In genomic region chr2:149805256-149805655, GRCm38 (mm10) we compare ENCODE assay signal across 29 mouse cellular contexts. TPM values are rescaled to one million over a fixed set of nuclear protein-coding genes. Genes with fewer than 3 reads are reported as not detected.
DNase-seq lines count a peak whose midpoint lies in the region; ATAC-seq and TF ChIP-seq lines count a peak whose summit lies in the region.
"Had no signal": no experiment of that assay in that cellular context is flagged by ENCODE, and none has a peak within 500 bp of the region (broad histone marks: within the 10 kb centered on the region; RNA-seq: fewer than 3 reads in every experiment).

No protein-coding gene starts in this region.

- H3K4me1 ChIP-seq in forebrain, embryonic 11.5 days (replicated peaks; ENCODE audit: control insufficient read depth, insufficient read depth, low read length), result no peaks in the 10 kb centered on the region
- no peaks in the 10 kb centered on the region for H3K4me1 ChIP-seq in forebrain, postnatal 0 days (ENCODE audit: insufficient read depth)
- H3K4me1 ChIP-seq: forebrain, embryonic 10.5 days; hindbrain, embryonic 12.5 days; hindbrain, embryonic 15.5 days had no signal

- H3K9me3 ChIP-seq in forebrain, embryonic 11.5 days (ENCODE audit: control insufficient read depth, low read length), result no peaks in the 10 kb centered on the region
- H3K9me3 ChIP-seq in forebrain, postnatal 0 days (ENCODE audit: low read length), result no peaks in the 10 kb centered on the region
- H3K9me3 ChIP-seq: forebrain, embryonic 10.5 days; hindbrain, embryonic 12.5 days; hindbrain, embryonic 15.5 days had no signal

- H3K9ac ChIP-seq in forebrain, embryonic 11.5 days (ENCODE audit: low read length), result no peak overlapping the region
- no peak overlapping the region for H3K9ac ChIP-seq in forebrain, postnatal 0 days
- H3K9ac ChIP-seq: hindbrain, embryonic 12.5 days; hindbrain, embryonic 15.5 days had no signal

- WGBS in forebrain, embryonic 11.5 days, result 89% methylated on average over 2 of the region's 2 CpGs
- 84% methylated on average over 2 of the region's 2 CpGs for WGBS in forebrain, postnatal 0 days

- no peak overlapping the region for H3K4me2 ChIP-seq in forebrain, embryonic 11.5 days (ENCODE audit: low read depth, low read length, severe bottlenecking)
- H3K4me2 ChIP-seq in forebrain, postnatal 0 days (ENCODE audit: low read depth), result no peak overlapping the region
- H3K4me2 ChIP-seq: heart, embryonic 11.5 days; hindbrain, embryonic 12.5 days; hindbrain, embryonic 15.5 days had no signal

- no peak overlapping the region for H3K4me3 ChIP-seq in forebrain, embryonic 11.5 days (ENCODE audit: low read depth, low read length)
- no peak overlapping the region for H3K4me3 ChIP-seq in forebrain, postnatal 0 days (ENCODE audit: low read depth, low read length)
- H3K4me3 ChIP-seq: forebrain, embryonic 10.5 days; gastrocnemius, adult 2 months; hindbrain, embryonic 12.5 days; hindbrain, embryonic 15.5 days had no signal

- 0 out of 2 replicates have a peak, but pooled peaks have one; percentile 27 for ATAC-seq in forebrain, embryonic 11.5 days (replicated peaks; ENCODE audit: low FRiP score)
- ATAC-seq in forebrain, postnatal 0 days, result no peak
- ATAC-seq: activated CD4-positive, CD25-positive, alpha-beta regulatory T cell, adult 4 months; forebrain, embryonic 14.5 days had no signal

- no peaks in the 10 kb centered on the region for H3K27me3 ChIP-seq in forebrain, embryonic 11.5 days (ENCODE audit: control insufficient read depth, insufficient read depth, low read length)
- no peaks in the 10 kb centered on the region for H3K27me3 ChIP-seq in forebrain, postnatal 0 days (ENCODE audit: insufficient read depth, low read length)
- H3K27me3 ChIP-seq: hindbrain, embryonic 12.5 days; hindbrain, embryonic 15.5 days had no signal

- H3K27ac ChIP-seq in forebrain, embryonic 11.5 days (ENCODE audit: low read depth, low read length), result no peak overlapping the region
- H3K27ac ChIP-seq in forebrain, postnatal 0 days (ENCODE audit: low read depth, low read length), result no peak overlapping the region
- H3K27ac ChIP-seq: forebrain, embryonic 10.5 days; gastrocnemius, adult 2 months; hindbrain, embryonic 12.5 days; hindbrain, embryonic 15.5 days had no signal

- H3K36me3 ChIP-seq in forebrain, embryonic 11.5 days (ENCODE audit: control insufficient read depth, insufficient read depth, low read length), result no peaks in the 10 kb centered on the region
- H3K36me3 ChIP-seq in forebrain, postnatal 0 days (ENCODE audit: insufficient read depth), result no peaks in the 10 kb centered on the region
- H3K36me3 ChIP-seq: forebrain, embryonic 10.5 days; hindbrain, embryonic 12.5 days; hindbrain, embryonic 15.5 days had no signal

- no peak for DNase-seq in forebrain, embryonic 11.5 days (ENCODE audit: low spot score)
- DNase-seq in forebrain, postnatal 0 days, result no peak
- peak; percentile 15 to 68 for DNase-seq in layer of hippocampus, adult 18-20 months (ENCODE audit: low spot score in 2 of 2)
- DNase-seq in layer of hippocampus, postnatal 14 days (ENCODE audit: low spot score in 2 of 2), result no peak
- peak; percentile 8 for DNase-seq in right cerebral cortex, adult 18-20 months
- no peak for DNase-seq in right cerebral cortex, postnatal 36 days (ENCODE audit: low spot score in 2 of 2)
- DNase-seq: adrenal gland, adult 8-10 months; adrenal gland, postnatal 25 days; cerebellum, adult 18-20 months; cerebellum, adult 9-10 months; cerebellum, postnatal 14 days; gastrocnemius, adult 2 months; gastrocnemius, postnatal 14 days; heart, adult 11 months had no signal

- no peak for TF ChIP-seq CTCF in forebrain, postnatal 0 days (IDR thresholded peaks at IDR 0.05; ENCODE audit: low read depth)

RNA-seq across cellular contexts. Expression of gene Syndig1, which starts 23.8 kb away (rescaled TPM):
- polyA plus RNA-seq in forebrain, embryonic 11.5 days (2014; fragmentation: Nextera tagmentation; extraction: Ambion mirVana), result 9.0 and 10.6 TPM in 2 replicates
- total RNA-seq in forebrain, postnatal 0 days (2014; rRNA removed), result 25.1 and 49.2 TPM in 2 replicates
- 29.7 and 32.0 TPM in 2 replicates for polyA plus RNA-seq in forebrain, postnatal 0 days (2015; fragmentation: Nextera tagmentation; extraction: Ambion mirVana)
- 10 to 100 TPM; 31.5 to 37.7 TPM for total RNA-seq in layer of hippocampus, adult 18-20 months (2021)
- 10 to 100 TPM; 47.0 to 50.1 TPM for total RNA-seq in layer of hippocampus, postnatal 14 days (2021)
- total RNA-seq: gastrocnemius, adult 2 months; heart, postnatal 25 days; hematopoietic stem cell, adult 5-6 weeks had no signal

RNA-seq across cellular contexts. Expression of gene C530025M09Rik, which starts 25.8 kb away (rescaled TPM):
- polyA plus RNA-seq in forebrain, embryonic 11.5 days (2014; fragmentation: Nextera tagmentation; extraction: Ambion mirVana), result not detected in 2 replicates
- total RNA-seq in forebrain, postnatal 0 days (2014; rRNA removed), result 0.77 and 1.5 TPM in 2 replicates
- polyA plus RNA-seq in forebrain, postnatal 0 days (2015; fragmentation: Nextera tagmentation; extraction: Ambion mirVana), result 1.1 and 1.2 TPM in 2 replicates
- 1 to 10 TPM in 1 of 2 experiments, under 1 TPM in 1; 0.50 to 1.0 TPM for total RNA-seq in layer of hippocampus, adult 18-20 months (2021)
- 1 to 10 TPM; 1.0 to 1.4 TPM for total RNA-seq in layer of hippocampus, postnatal 14 days (2021)
- total RNA-seq: adrenal gland, adult 8-10 months; adrenal gland, postnatal 25 days; ES-E14; gastrocnemius, adult 2 months; gastrocnemius, postnatal 14 days; gastrocnemius, postnatal 4 days; heart, adult 8-10 months; heart, postnatal 25 days; hematopoietic stem cell, adult 5-6 weeks had no signal
- polyA plus RNA-seq: activated CD4-positive, CD25-positive, alpha-beta regulatory T cell, adult 4 months; embryonic facial prominence, embryonic 11.5 days; embryonic facial prominence, embryonic 14.5 days; heart, embryonic 11.5 days; heart, embryonic 14.5 days; heart, postnatal 0 days had no signal

Comparison
In these comparisons a context has a peak if more than half of its experiments do, and no peak if none do; other contexts are left out.
1. DNase-seq: peak in layer of hippocampus, adult 18-20 months (2 of 2) and right cerebral cortex, adult 18-20 months (single experiment); none in forebrain, embryonic 11.5 days (single experiment), forebrain, postnatal 0 days (single experiment), layer of hippocampus, postnatal 14 days (0 of 2) and right cerebral cortex, postnatal 36 days (0 of 2).